Mouse (Mus musculus): ENCODE measurements at regions not wholly inside any gene's neighbourhood (a gene's known extent, or its start where the extent isn't known, plus 50 kb on each side); places are given as distances from the start of the nearest gene placed in this dataset.

DNA sequence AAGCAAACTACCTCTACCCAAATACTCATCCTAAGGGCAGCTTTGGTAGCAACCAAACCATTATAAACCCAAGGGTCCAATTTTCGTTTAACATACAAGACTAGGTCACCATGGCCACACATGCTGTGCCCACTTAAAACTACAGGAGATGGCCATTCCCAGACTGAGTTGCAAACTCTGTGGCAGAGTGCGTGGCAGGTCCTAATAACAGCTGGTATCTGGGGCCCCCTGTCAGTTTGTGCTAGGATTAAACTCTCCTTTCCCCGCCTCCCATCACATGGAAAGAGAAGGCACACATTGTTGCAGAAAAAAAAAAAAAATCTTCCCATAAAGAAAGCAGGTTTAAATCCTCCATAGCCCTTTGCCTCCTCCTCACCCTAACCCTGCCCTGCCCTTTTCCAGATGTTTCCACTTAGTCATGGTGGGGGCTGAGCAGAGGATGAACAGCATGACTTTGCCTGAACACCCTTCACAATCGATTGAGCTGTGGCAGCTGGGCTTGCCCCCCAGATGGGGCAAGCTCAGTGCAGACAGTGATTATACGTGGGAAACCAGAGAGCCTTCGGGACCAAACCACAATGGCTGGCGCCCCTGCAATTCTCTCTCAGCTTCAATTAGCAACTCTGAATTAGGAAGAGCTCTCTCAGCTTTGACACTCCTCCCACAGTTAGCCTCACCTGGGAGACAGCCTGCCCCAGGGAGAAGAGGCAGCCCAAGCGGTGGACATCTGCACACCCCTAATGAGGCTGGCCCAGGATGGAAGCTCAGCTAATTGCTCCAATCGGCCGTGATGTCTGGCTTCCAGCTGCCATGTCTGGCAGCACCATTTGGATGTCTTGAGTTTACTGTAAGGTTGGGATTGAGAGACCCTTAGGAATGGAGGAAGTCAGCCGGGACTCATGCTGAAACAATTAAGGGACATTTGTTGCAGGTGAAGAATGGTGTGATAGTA, 365.9 kb downstream of the Tns1 start:
- 42% methylated on average over 11 of the region's 11 CpGs for WGBS
- H3K9ac ChIP-seq, result no peak overlapping the region
- H3K4me3 ChIP-seq, result no peak overlapping the region
- 0 out of 2 replicates have a peak, but pooled peaks cover 3% of the 10 kb centered on the region for H3K27me3 ChIP-seq (replicated peaks)
- no peak overlapping the region for H3K4me2 ChIP-seq
- H3K4me1 ChIP-seq, result no peaks in the 10 kb centered on the region
- H3K9me3 ChIP-seq, result no peaks in the 10 kb centered on the region
- ATAC-seq (ENCODE audit: extremely low read depth, insufficient number of reproducible peaks, low FRiP score, low TSS enrichment), result no peak
- H3K36me3 ChIP-seq, result no peaks in the 10 kb centered on the region
- no peak overlapping the region for H3K27ac ChIP-seq (replicated peaks)

DNA sequence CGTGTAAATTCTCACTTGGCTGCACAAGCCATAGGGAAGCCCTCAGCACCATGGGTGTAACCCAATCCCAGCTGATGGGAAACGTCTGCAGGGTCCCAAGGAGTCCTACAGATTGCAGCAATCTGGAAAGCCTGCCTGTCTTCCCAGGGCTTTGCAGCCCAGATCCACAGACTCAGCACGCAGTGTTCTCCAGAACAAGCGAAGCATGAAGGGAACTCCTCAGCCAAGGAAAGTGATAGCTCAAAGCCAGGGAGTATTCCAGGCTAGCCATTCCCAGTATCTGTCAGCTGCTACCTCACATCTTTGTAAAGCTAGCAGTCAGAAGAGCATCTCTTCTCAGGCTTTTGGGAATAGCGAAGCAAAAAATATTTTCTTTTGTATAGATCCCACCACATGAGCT, 368.5 kb downstream of the Tns1 start:
- 69% methylated on average over 5 of the region's 5 CpGs for WGBS
- no peak overlapping the region for H3K4me3 ChIP-seq
- H3K9ac ChIP-seq, result no peak overlapping the region
- 0 out of 2 replicates have a peak, but pooled peaks cover 3% of the 10 kb centered on the region for H3K27me3 ChIP-seq (replicated peaks)
- H3K36me3 ChIP-seq, result no peaks in the 10 kb centered on the region
- H3K9me3 ChIP-seq, result no peaks in the 10 kb centered on the region
- H3K27ac ChIP-seq (replicated peaks), result no peak overlapping the region
- no peak overlapping the region for H3K4me2 ChIP-seq
- no peaks in the 10 kb centered on the region for H3K4me1 ChIP-seq
- no peak for ATAC-seq (ENCODE audit: extremely low read depth, insufficient number of reproducible peaks, low FRiP score, low TSS enrichment)

DNA sequence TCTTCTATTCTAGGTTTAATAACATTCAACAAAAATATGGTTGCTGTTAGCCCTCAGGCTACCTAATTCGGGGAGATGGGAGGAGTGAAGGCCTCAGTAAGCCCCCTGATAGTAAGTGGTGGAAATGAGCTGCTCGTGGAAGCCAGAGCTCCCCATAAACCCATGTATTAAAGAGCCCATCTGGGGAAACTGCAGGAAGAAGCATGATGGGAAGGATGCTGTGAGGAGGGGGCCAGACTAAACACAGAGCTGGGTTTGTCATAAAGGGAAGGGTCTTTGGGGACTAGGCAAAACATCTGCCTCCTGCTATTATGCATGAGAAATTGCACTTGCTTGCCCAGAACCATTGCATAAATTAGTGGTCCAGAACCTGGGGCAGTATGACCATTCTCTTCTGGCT, 369.3 kb downstream of the Tns1 start:
- Histone ChIP-seq H3K4me2 (no peak overlapping the region), H3K27me3 (replicated peaks) (0 out of 2 replicates have a peak, but pooled peaks cover 3% of the 10 kb centered on the region), H3K9ac (no peak overlapping the region), H3K4me3 (no peak overlapping the region), H3K27ac (replicated peaks) (no peak overlapping the region), H3K9me3 (no peaks in the 10 kb centered on the region), H3K4me1 (no peaks in the 10 kb centered on the region), H3K36me3 (no peaks in the 10 kb centered on the region)
- WGBS, result 63% methylated on average over 2 of the region's 2 CpGs
- no peak for ATAC-seq (ENCODE audit: extremely low read depth, insufficient number of reproducible peaks, low FRiP score, low TSS enrichment)

DNA sequence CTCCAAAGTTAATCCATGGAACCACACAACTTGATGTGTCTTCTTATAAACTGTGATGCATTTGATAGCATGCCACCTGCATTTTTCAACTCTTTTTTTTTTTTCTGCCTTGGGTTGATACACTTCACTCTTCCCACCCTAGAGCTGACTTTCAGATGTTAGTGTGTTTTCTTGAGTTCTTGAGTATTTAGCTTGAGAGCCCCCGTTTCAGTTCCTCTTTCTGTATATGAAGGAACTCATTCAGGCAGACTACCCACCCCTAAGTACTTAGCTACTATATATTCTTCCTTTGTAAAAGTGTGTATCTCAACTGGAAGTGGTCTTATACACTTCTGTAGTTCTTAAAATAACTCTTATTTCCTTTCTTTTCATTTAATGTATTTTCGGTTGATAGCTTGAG, 371.1 kb downstream of the Tns1 start:
- H3K4me1 ChIP-seq, result no peaks in the 10 kb centered on the region
- H3K27me3 ChIP-seq (replicated peaks), result 0 out of 2 replicates have a peak, but pooled peaks cover 3% of the 10 kb centered on the region
- H3K4me3 ChIP-seq, result no peak overlapping the region
- H3K36me3 ChIP-seq, result no peaks in the 10 kb centered on the region
- no peak for ATAC-seq (ENCODE audit: extremely low read depth, insufficient number of reproducible peaks, low FRiP score, low TSS enrichment)
- 72% methylated on average over 2 of the region's 2 CpGs for WGBS
- H3K9me3 ChIP-seq, result no peaks in the 10 kb centered on the region
- no peak overlapping the region for H3K4me2 ChIP-seq
- no peak overlapping the region for H3K9ac ChIP-seq
- H3K27ac ChIP-seq (replicated peaks), result no peak overlapping the region

DNA sequence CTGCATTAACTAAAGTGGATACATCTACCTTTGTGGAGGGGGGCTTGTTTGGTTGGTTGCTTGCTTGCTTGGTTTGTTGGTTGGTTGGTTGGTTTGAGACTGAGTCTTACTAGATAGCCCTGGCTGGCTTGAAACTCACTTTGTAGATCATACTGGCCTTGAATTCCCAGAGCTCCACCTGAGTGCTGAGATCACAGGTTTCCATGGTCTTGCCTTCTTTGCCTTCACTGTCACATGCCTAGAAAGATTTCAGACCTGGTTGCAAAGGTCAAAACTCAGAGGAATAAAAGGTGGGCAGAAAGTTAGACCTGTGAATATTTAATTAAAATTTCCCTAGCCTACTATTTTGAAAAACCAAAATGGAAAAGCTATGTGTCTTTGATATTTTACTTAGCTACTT, 375.5 kb downstream of the Tns1 start:
- H3K4me3 ChIP-seq, result no peak overlapping the region
- no peaks in the 10 kb centered on the region for H3K36me3 ChIP-seq
- peaks cover 8% of the 10 kb centered on the region for H3K4me1 ChIP-seq
- no peaks in the 10 kb centered on the region for H3K9me3 ChIP-seq
- H3K4me2 ChIP-seq, result no peak overlapping the region
- H3K27ac ChIP-seq (replicated peaks), result no peak overlapping the region
- no peak overlapping the region for H3K9ac ChIP-seq
- H3K27me3 ChIP-seq (replicated peaks), result no peaks in the 10 kb centered on the region
- ATAC-seq (ENCODE audit: extremely low read depth, insufficient number of reproducible peaks, low FRiP score, low TSS enrichment), result no peak

DNA sequence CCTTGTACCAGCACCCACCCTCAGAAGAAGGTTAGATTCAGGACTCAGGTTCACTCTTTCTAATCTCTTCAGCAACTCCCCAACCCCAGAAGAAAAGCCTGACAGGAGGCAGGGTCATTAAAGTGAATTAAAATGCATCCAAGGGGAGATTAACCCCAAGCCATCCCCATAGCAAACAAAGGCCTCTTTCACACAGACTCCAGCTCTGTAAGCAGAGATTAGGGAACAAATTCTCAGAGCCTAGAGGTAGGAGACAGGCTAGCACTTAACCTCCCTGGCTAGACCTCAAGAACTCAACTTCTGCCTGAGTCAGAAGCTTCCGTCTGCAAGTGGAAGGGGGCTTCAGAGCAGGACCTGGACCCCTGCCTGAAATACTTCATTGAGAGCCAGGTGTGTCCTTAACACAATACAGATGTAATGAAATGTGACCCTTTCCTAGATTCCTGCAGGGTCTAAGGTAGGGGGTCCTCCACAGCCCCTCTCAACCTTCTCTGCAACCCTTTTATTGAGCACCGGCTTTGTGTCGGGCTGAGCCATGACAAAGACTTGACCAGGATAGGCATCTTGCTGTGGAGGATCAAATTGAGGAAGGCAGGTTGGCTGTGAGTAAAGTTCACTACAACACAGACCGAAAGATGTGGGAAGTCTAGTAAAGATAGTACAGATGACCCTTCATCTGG, 379.6 kb downstream of the Tns1 start:
- ATAC-seq (ENCODE audit: extremely low read depth, insufficient number of reproducible peaks, low FRiP score, low TSS enrichment), result no peak
- H3K9ac ChIP-seq, result no peak overlapping the region
- 0 out of 2 replicates have a peak overlapping the region, but pooled peaks have one; percentile 28 for H3K27ac ChIP-seq (replicated peaks)

DNA sequence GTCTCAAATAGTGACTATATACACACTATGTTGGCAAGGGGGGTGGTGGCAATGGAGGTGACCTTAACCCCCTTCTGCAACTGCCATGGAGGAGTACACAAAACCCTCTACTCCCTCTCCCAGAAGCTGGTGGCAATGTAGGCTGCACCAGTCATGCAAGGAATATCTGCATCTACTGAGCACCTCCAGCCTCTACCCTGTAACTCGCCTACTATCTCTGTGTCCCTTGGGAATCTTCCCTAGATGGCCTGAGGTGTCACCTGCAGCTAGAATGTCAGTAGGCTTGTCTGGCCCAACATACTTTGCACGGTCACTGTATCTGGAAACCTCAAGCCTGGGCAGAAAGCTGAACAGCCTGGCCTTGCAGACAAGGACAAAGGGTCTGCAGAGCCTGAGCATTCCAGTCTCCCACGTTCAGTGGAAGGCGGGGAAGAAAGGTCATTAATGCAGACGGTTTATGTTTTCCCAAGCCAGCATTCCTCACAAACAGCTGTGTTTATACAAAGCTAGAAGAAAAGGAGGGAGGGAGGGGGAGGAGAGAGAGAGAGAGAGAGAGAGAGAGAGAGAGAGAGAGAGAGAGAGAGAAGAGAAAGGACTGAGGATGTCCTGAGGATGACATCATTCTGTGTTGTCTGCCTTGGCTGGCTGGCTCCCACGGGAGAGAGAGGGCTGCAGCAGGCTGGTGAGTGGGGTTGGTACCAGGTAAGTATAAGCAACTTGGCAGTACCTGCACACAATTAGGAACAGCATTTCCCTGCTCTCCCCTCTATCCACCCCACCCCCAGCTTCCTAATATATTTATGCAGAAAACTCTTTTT, 380.3 kb downstream of the Tns1 start:
- Histone ChIP-seq H3K27me3 (replicated peaks) (no peaks in the 10 kb centered on the region), H3K4me1 (peaks cover 16% of the 10 kb centered on the region), H3K4me2 (0 out of 2 replicates have a peak overlapping the region, but pooled peaks have one; percentile 16), H3K9ac (0 out of 2 replicates have a peak overlapping the region, but pooled peaks have one; percentile 2), H3K4me3 (no peak overlapping the region), H3K9me3 (no peaks in the 10 kb centered on the region), H3K27ac (replicated peaks) (peak overlapping the region; percentile 28), H3K36me3 (no peaks in the 10 kb centered on the region)
- no peak for ATAC-seq (ENCODE audit: extremely low read depth, insufficient number of reproducible peaks, low FRiP score, low TSS enrichment)
- WGBS, result 13% methylated on average over 6 of the region's 6 CpGs

More for the DNA sequence above, 379.6 kb downstream of the Tns1 start:
- H3K4me2 ChIP-seq, result no peak overlapping the region
- no peaks in the 10 kb centered on the region for H3K27me3 ChIP-seq (replicated peaks)
- no peaks in the 10 kb centered on the region for H3K36me3 ChIP-seq
- no peaks in the 10 kb centered on the region for H3K9me3 ChIP-seq
- no peak overlapping the region for H3K4me3 ChIP-seq
- peaks cover 16% of the 10 kb centered on the region for H3K4me1 ChIP-seq
- 75% methylated on average over 4 of the region's 4 CpGs for WGBS

DNA sequence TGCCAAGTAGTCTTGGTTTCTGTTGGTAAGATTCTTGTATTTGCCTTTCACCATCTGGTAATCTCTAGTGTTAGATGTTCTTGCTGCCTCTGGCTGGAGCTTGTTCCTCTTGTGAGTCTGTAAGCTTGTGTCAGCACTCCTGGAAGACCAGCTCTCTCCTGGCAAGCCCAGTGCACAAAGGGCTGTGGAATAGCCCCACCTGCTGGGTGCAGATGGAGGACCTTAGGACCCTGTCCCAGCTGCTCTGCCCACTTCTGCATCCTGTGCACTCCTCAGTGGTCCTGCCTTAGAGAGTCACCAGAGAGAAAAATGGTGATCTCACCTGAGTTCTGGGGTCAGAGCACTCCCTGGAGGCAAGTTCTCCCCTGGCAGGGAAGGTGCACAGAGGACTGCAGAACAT, 387.2 kb downstream of the Tns1 start:
- Histone ChIP-seq H3K4me1 (no peaks in the 10 kb centered on the region), H3K4me3 (no peak overlapping the region), H3K9me3 (peaks cover 4% of the 10 kb centered on the region; the same call in 1 of the 2 replicates), H3K36me3 (no peaks in the 10 kb centered on the region), H3K27ac (replicated peaks) (no peak overlapping the region), H3K27me3 (replicated peaks) (peaks cover 6% of the 10 kb centered on the region; the same call in 1 of the 2 replicates), H3K9ac (no peak overlapping the region), H3K4me2 (no peak overlapping the region)
- ATAC-seq (ENCODE audit: extremely low read depth, insufficient number of reproducible peaks, low FRiP score, low TSS enrichment), result no peak

DNA sequence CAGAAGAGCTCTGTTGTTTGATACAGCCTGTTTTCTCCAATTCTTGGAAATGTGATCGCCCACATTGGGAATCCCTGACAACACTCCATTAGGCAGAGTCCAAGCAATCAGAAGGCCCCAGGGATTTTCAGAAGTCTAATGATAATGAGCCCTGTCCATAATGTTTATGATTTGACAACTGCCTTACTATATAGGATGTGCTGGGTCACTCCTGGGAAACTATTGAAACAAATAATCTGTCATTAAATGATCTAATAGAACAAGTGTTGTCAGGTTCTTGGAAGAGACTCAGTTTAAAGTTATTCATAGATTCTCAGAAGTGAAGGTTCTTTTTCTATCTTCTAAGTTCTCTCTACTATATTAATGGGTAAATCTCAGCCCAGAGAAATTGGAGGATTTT, 395.9 kb downstream of the Tns1 start:
- no peaks in the 10 kb centered on the region for H3K36me3 ChIP-seq
- H3K9me3 ChIP-seq, result peaks cover 9% of the 10 kb centered on the region; the same call in 1 of the 2 replicates
- no peaks in the 10 kb centered on the region for H3K4me1 ChIP-seq
- no peak overlapping the region for H3K4me2 ChIP-seq
- 74% methylated on average over 1 of the region's 1 CpGs for WGBS
- no peak overlapping the region for H3K9ac ChIP-seq
- H3K4me3 ChIP-seq, result no peak overlapping the region
- H3K27me3 ChIP-seq (replicated peaks), result no peaks in the 10 kb centered on the region
- ATAC-seq (ENCODE audit: extremely low read depth, insufficient number of reproducible peaks, low FRiP score, low TSS enrichment), result no peak
- no peak overlapping the region for H3K27ac ChIP-seq (replicated peaks)

DNA sequence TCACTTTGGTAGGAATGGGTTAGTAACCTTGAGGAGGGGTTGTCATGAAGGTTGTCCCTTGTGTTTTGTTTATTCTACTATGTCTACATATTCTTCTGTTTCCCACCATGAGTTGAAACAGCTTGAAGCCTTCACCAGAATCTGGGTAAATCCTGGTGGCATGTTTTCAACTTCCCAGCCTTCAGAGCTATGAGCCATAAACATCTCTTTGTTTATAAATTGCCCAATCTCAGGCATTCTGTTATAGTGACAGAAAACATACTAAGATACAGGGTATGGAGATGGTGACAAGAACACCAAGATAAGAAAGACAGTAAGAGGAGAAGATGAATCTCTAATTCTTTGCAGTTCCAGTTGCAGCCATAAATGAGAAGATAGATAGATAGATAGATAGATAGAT, 396.5 kb downstream of the Tns1 start:
- no peaks in the 10 kb centered on the region for H3K36me3 ChIP-seq
- no peaks in the 10 kb centered on the region for H3K27me3 ChIP-seq (replicated peaks)
- no peaks in the 10 kb centered on the region for H3K4me1 ChIP-seq
- H3K27ac ChIP-seq (replicated peaks), result no peak overlapping the region
- H3K9ac ChIP-seq, result no peak overlapping the region
- H3K4me3 ChIP-seq, result no peak overlapping the region
- H3K4me2 ChIP-seq, result no peak overlapping the region
- ATAC-seq (ENCODE audit: extremely low read depth, insufficient number of reproducible peaks, low FRiP score, low TSS enrichment), result no peak
- H3K9me3 ChIP-seq, result peaks cover 9% of the 10 kb centered on the region; the same call in 1 of the 2 replicates

DNA sequence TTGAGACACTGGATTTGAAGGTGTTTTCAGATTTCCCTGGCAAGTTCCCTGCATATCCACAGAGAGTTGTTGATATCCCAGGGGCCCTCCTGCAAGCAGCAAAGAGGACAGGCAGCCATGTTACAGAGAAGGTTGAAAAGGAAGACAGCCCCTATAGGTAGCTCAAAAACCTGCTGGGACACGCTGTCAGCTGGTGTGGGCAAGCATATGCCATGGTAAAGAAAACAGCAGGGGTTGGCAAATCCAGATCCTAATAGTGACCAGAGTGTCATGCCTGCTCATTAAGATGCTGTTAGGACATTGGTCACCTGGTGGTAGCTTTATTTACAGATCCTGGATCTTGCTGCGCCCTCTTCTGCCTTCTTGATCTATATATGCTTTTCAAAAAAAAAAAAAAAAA, 397.6 kb downstream of the Tns1 start:
- 90% methylated on average over 2 of the region's 2 CpGs for WGBS
- Histone ChIP-seq H3K27me3 (replicated peaks) (no peaks in the 10 kb centered on the region), H3K9me3 (peaks cover 9% of the 10 kb centered on the region; the same call in 1 of the 2 replicates), H3K36me3 (no peaks in the 10 kb centered on the region), H3K4me1 (no peaks in the 10 kb centered on the region), H3K4me2 (no peak overlapping the region), H3K27ac (replicated peaks) (no peak overlapping the region), H3K4me3 (no peak overlapping the region), H3K9ac (no peak overlapping the region)
- no peak for ATAC-seq (ENCODE audit: extremely low read depth, insufficient number of reproducible peaks, low FRiP score, low TSS enrichment)

All from heart, embryonic 13.5 days (tissue).